Mouse (Mus musculus) lung, adult 18-20 months (tissue): Measurements from ENCODE around the gene Foxa2.

Source experiments
- DNase-seq, 2 experiments: peaks; one replicate each; pipeline ENCODE4 v3.0.0; 2022; ENCODE audit warnings: mixed read lengths in 2 of 2

Gene Foxa2

DNA sequence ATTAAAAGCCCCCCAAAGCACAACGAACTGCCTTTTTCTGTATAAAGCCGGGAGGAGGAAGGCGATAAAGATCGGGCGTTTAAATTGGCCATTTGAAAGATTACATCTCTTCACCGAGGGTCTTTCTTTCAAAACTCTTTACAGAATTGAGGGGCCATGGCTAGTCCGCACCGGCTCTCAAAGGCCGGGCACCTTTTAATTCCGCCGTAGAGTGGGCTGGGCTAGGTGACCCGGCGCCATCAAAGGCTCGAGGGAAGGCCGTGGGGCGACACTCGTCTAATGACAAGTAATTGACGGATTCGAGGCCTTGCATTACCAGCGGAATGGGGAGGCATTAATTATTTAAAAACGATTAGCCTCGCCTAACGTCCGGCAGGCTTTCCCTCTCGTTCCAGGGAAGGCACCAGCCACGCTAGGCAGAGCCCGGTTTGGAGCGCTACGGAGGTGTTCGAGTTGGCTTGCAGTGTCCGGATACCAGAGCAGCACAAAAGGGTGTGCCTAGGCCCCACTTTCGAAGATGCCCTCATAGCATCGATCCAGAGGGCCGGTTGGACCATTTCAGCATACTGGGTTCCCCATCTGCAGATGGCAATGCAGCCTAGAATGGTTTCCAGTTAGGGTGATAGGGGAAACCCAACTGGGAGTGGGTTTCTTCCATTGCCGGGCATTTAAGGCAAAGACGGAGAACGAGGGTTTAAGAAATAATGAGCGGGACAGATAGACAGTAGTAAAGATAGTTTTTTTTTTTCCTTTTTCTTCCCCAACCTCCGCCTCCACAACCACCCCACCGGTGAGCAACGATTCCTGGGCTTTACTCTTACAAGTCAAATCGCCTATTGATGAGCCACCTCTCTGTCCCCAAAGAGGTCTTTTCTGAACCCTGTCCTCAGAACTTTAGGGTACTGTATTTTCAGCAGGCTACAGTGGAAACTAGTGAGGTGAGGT lies 8.1 kb downstream of the Foxa2 start:
- DNase-seq = peak; percentile 44

GRCm38 (mm10) chr2:148036611-148037160 lies 10.1 kb downstream of the Foxa2 start:
- no peak for DNase-seq

DNA sequence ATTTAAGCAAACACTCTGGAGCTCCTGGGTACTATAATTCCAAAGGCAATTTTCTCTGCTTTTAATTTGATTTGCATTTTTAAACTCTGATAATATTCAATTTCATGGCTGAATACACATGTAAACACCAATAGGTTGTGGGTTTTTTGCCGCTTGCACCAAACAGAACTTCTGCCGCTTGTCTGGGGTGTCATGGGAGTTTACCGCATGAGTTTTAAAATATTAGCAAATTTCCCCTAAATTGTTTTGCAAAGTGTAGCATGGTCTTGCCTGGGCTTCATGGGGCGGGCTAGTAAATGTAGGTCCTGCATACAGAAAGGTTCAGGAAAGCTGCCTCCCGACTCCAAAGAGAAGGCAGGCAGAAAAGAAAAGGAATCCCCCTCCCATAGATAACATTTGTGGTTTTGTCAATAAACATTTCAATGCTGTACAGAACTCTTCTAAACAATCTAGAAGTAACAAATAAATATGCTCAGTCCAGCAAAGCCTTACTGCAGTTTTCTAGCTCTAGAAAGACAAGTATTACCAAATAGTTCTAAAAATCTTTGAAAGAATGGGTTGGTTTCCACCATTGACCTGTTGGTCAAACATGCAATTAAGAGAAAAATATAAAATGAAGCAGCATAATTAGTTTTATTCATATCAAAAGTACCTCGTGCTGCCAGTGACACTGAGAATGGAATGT lies 15.6 kb downstream of the Foxa2 start:
- no peak for DNase-seq

DNA sequence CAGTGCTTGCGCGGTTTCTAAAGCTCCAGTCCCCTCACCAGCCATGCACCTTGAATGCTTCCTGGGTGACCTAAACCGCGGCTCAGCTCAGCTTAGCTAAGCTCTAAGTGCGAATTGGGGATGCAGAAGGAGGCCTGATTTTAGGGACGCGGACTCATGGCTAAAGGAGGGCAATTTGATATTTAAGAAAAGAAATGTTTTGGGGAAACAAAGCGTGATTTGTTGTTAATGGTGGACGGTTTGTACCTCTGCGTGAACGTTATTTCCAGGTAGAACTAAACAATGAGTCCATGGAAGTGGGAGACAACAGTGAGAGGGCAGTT lies 16.2 kb downstream of the Foxa2 start:
- no peak for DNase-seq

DNA sequence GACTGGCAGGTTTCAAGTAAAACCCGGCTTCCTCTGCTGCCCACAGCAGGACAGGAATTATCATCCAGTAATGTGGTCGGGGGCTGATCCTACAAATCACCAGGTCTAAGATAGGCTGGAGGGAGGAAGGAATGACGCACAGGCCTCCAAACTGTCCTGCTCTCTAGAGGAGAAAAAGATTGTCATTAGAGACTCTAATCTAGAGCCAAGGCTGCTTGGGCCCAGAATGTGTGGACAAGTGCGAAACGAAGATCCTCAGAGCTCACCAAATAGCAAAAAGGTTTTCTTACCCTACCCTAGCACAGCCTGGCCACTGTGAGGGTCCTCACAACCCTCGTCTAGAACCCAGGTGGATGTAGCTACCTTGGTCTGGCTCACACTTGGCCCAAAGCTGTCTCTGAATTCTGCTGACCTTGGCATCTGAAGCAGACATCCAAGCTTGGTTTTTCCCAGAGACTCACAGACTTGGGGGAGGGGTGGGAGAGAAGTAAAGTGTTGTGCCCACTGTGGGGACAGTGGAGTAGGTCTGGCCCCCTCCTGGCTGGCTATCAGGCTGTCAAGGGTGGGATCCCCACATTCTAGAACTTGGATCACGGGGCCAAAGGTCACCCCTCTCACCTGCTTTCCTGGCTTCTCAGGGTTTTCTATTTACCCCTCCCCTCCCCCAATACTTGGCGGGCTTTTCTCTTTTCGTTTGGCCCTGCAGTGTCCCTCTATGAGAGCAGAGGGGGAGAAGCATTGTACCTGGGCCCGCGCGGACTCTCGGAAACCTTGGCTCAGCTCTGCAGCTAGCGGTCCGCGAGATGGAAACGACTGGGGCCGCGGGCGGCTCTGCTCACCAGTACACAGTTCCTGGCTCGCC lies 16.8 kb downstream of the Foxa2 start:
- peak; percentile 42 to 62 for DNase-seq

DNA sequence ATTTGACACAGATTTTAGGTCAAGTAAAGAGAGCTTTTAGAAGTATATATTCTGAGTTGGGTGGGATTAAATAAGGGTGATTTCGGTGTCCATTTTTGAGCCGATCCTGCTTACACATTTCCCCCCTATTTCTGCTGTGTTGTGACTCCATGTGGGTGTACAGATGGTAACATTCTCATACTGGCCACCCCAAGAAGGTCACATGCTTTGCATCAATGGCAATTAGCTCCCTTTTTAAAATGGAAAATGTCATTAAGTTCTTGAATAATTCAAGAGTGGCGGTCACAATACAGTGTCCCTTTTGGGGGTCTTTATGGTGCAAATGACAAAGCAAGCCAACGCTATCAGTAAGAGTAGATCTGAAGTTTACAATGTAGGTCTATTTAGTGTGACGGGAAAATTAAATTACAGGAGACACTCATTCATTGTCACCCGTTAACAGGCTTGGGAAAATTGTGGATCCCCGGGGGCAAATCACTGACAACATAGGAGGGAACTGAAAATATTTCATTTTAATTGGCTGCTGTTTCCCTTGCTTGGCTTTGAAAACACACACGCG lies 17.6 kb downstream of the Foxa2 start:
- no peak for DNase-seq

DNA sequence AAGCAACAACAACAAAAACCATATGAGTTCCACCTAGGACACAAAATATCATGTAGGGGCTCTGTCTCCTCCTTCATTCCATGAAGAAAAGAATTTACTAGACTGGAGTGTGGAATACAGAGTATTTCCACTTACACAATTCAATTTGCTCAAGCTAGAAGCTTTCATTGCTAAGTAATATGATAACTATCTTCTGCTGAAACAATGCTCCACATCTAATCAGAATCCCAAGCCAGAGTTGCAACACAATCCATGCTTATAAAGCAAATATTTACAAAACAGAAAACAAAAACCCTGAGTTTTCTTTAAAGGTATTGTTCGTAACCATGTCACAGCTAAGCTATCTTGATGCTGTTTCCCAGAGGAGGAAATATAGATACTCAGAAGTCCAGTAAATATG lies 20.4 kb downstream of the Foxa2 start:
- DNase-seq = no peak

DNA sequence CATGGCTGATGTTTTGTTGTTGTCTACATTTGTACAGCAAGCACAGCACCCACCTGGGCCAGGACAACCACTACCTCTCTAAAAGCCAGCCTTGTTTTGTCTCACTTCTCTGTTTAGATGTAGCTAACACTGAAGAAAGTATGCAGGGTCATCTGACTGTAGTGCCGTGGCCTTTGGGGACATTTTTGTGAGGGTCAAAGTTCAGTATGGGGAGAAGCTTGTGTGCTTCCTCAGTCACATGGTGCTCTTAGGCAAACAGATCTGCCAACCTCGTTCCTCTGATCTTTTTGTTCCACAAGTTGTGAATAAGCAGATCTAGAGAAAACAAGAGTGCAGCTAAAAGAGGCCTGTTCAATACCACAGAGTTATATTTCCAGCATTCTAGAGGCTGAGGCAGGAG lies 21.3 kb downstream of the Foxa2 start:
- DNase-seq = no peak

DNA sequence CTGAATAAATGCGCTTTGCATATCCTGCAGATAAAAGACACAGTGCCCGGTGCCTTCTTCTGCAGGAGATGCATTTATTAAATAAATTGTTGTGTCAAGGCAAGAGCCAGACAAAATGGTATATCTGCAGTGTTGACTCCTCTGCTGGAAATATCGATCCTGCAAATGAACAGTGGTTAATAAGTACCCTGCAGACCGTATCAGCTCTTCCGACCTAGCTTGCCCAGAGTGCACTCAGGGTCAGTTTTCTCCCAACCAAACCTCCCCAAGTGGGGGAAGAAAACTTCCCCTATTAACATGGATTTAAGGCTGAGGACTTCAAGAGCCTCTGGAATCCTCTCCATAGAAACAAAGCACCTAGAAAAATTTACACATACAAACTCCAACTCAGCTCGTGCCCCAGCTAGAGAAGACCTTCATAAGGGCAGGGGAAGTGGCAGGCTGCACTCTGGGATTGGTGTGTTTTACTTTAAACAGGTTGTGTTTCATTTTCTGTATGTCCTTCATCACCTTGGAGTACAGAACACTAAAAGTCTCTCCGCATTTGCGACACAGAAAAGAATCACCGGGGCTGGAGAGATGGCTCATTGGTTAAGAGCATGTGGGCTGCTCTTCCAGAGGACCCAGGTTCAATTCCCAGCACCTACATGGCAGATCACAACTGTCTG lies 22.4 kb downstream of the Foxa2 start:
- DNase-seq = no peak

DNA sequence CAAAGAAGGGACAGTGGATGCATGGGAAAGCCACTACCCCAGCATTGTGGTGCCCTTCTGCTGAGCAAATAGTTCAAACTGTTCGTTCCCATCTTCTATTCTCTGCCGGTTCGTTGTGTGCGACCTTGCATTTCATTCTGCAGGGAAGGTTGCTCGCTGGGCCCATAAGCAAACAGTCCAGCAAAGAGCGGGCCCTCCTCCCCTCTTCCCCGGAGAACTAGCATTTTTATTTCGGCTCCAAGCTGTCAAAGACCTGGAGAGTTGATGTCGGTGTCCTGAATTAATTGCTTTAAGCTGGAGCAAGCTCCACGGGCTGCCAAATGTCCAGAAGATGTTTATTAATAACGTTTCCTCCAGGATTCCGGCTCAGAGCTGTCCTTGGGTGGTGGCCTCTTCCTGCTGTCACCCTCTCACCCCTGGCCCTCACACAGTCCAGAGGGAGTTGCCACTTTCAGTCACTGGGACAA lies 23.4 kb downstream of the Foxa2 start:
- DNase-seq = peak in 1 of 2 experiments; percentile 48

- DNase-seq = peak; percentile 41 to 63
Observed at GRCm38 (mm10) chr2:148021919-148022570, 24.7 kb downstream of the Foxa2 start.

DNA sequence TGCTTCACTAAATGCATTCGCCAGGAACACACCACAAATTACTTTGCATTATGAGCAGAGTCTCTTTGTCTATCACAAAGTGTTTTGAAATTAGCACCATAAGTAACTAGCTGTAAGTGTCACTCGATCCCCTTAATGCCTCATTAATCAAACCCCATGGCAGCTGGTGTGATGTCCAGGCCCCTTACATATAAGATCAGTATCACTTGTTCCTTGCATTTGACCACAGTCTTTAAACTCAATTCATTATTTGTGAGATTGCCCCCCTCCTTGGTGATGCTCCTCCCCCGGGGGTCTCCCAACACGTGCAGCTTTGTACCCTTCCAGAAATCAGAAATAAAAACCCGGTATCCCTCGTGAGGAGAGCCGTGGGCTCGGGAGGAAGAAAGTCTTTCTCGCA lies 25.8 kb downstream of the Foxa2 start:
- DNase-seq = no peak

GRCm38 (mm10) chr2:148020125-148020524 lies 26.6 kb downstream of the Foxa2 start:
- no peak for DNase-seq

GRCm38 (mm10) chr2:148017782-148018690 lies 28.7 kb downstream of the Foxa2 start:
- DNase-seq = peak; percentile 80 to 90

DNA sequence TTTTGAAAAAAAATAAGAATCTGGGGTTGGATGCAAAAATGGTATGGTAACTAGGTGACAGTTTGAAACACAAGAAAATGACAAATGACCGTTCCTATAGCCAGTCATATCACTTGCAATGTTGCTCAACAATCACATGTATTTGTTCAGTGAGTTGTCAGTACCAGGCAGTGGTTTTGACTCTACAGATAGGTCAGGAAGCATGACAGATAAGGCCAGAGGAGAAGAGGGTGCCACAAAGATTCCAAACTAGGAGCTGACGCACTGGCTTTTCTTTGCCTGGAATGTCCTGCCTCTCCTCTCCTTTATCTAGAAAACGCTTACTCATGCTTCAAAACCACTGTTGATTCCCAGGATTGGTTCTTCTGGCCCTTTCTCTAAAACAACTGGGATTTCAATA lies 33.4 kb downstream of the Foxa2 start:
- no peak for DNase-seq

DNA sequence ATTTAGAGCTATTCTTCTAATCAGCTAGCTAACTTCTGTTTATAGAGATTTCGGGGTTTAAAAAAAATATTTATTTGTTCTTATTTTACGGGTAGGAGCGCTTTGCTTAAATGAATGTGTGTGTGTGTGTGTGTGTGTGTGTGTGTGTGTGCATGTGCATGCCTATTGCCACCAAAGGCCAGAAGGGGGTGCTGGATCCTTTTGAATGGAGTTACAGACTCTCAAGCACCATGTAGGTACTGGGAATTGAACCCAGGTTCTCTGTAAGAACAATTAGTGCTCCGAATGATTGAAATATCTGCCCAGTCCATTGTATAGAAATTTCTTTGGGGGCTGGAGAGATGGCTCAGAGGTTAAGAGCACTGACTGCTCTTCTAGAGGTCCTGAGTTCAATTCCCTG lies 37.7 kb downstream of the Foxa2 start:
- no peak for DNase-seq

- DNase-seq = no peak
Observed at GRCm38 (mm10) chr2:148004554-148005521, 41.9 kb downstream of the Foxa2 start.

DNA sequence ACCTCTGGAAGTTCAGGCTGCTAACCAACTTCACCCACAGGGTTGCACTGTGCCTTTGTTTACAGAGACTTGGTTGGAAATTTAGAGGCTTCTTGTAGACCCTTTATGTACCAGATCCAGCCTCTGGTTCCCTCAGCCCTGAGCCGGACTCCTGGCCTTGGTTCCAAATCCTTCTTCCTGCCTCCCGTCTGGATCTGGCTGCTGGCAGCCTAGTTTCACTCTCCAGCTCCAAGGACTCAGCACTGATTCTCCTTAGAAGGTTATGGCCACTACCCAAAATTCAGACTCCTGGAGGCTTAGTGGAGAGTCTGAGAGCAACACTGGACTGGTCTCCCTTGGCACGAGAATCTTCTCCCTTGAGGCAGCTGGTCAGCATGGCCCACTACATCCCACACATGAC lies 43.3 kb downstream of the Foxa2 start:
- no peak for DNase-seq
